Mouse (Mus musculus) testis, postnatal 14 days (tissue): Measurements from ENCODE around the gene Chil1.
A peak's percentile ranks its signal among the peaks of the same experiment; 100 is the strongest.

Experiments used
- DNase-seq: peaks from one replicate; pipeline ENCODE4 v3.0.0; 2021; ENCODE audit warnings: low spot score

Chil1 gene

DNA sequence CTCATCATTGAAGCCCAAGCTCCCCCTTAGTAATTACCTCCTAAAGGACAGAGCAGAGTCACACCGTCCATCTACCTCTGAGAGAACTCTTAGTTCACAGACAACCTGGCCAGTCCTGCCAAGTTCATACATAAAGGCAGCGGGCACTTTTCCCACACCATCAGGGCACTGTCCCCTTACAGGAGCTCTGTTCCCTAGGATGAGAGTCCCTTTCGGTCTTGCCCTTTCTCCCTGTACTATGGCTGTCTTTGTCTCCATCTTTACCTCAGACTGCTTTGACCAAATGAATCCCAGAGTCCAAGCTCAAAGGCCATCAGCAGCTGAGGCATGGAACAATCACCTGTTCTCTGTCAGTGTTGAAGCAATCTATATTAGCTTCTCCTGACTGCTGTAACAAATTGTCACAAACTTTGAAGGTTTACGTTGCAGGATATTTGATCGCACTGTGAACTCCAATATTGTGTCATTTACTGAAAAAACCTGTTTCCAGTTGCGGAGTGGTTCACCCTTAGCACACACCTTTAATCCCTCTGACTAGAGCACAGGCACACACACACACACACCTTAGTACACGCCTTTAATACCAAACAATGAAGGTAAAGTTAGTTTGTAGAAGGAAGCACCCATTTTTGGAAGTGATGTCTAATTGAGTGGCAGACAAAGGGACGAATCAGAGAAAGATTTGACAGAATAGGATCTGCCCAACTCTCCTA lies 12.8 kb upstream of the Chil1 start:
- no peak for DNase-seq

DNA sequence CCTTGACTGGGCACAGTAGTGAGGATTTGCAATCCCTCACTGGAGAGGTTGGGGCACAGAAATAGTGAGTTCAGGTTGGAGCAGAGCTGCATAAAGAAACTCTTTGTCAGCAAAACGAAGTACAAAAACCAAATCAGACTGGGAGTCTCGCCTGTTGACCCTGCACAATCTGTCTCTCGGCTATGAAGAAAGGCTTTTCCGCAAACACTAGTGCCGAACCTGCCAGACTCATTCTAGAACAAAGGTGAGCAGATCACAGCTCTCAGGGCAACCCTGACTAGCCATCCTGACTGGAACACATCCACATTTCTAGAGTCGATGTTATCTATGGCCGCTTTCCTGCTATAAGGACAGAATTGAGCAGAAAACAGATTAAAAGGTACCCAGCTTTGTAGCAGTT lies 8.9 kb upstream of the Chil1 start:
- no peak for DNase-seq

DNA sequence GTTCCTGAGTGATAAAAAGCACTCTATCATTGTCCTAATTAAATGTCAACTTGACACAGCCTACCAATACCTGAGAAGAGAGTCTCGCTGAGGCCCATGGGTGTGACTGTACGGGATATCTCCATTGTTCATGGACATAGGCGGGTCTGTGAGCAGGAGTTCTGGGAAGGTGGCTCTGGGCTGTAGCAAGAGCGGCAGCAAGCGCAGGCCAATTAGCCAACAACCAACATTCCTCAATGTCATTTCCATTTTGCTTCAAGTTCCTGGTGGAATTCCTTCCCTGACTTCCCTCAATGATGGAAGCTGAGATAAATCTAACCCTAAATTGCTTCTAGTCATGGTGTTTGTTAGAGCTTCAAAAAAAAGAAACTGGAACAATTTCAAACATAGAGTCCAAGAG lies 4.0 kb upstream of the Chil1 start:
- DNase-seq: no peak

DNA sequence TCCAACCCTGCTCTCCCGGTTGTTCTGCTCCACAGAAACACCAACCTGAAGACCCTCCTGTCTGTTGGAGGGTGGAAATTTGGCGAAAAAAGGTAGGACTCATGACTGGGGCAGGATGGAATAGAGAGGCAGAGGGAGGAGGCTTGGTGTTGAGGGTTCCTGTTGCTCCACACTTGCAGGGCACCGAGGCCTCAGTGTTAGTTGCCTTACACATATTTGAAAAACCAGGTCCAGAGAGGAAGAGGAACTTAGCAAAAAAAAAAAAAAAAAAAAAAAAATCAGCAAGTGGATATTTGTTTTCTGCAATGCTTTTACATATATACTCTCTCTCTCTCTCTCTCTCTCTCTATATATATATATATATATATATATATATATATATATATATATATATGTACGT lies 2.1 kb downstream of the Chil1 start:
- DNase-seq: no peak

DNA sequence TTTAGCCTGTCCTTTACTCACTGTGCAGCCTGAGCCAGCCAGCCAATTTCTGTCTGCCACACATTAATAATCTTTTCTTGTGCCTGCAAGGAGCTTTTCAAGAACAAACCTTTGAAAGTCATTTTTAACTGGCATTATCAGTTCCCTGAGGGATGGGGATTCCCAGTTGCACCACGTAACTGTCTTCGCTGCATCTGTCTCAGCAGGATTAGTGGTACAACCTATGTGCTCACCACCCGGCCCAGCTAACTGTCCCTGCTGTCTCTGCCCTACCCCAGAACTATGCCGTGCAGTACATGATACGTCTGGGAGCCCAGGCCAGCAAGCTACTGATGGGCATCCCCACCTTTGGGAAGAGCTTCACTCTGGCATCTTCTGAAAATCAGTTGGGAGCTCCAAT lies 6.2 kb downstream of the Chil1 start:
- no peak for DNase-seq

DNA sequence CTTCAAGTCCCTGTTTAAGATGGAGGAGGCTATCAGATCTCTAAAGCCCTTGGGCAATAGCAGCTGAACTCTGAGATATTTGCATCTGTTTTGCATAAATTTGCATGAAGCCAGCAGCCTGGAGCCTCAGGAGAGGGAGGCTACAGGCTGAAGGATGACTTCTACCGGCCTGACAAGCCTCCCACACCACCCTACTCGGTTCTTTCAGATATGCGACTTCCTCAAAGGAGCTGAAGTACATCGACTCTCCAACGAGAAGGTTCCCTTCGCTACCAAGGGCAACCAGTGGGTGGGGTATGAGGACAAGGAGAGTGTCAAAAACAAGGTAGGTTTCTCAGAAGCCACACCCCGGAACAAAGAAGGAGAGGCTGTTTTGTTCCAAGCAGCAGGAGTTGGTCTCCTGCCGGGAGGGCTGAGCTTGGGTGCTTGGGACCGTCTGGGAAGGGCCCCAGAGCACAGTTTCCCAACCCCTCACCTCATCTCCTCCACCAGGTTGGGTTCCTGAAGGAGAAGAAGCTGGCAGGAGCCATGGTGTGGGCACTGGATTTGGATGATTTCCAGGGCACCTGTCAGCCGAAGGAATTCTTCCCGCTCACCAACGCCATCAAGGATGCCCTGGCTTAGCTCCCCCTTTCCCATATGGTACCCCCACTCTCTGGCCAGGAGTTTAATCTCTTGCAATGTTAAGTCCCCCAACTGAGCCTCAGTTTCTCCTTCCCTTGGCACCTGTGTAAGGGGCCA lies 7.2 kb downstream of the Chil1 start:
- DNase-seq: no peak

DNA sequence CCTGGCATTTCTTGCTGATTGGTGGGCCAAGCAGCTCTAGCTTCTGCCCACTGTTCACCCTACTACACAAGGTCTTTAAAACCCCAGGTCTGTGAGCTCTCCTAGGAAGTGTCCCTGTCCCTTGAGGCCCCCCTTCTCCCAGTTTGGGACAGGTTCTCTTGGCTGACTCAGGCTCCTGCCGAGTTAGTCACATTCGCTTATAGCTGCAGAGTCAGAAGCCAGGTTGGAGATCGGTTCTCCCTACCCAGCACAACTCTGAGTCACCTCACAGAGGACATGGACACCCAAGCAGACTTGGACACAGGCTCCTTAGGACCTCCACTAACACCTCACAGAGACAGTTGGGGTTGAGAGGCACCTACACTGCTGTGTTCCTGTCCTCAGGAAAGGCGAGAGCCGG lies 9.2 kb downstream of the Chil1 start:
- no peak for DNase-seq

DNA sequence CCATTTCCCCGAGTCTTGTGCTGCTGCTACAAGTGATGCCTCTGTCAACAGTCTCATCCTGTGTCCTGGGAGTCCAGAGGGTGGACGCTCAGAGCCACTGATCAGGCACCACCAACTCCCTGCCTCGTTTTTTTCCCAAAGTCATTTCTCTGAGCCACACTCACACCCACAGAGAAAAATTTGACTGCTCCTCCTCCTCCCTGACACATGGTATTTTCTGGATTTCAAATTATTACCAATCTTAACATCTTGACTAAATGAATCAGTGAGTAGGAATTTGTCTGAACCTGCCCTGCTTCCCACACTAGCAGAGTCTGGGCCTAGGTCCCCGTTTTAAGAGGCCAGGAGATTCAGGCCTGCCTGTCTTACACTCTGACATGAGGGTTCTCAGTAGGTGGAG lies 10.0 kb downstream of the Chil1 start:
- no peak for DNase-seq

DNA sequence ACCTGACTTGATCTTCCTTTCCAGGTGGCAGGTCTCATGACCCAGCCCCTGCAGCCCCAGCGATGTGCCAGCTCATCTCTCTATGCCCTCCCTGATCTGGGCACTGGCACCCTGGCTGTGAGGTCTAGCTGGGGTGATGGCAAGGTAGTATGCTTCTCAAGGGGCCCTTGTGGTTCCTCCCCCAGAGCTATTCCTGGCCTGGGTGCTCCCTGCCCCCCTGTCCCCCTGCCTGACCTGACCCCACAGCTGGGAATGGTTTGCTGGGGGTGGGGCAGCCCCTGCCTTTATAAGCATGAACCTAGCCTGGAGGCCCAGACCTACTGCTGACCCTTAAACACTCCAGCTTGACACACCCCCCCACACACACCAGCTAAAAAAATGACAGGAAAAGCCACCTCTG lies 11.2 kb downstream of the Chil1 start, which contains the start of gene Mybph:
Gene Mybph (plus strand): TSS at position 323 of the 400 bp plus-strand sequence.
- no peak for DNase-seq

DNA sequence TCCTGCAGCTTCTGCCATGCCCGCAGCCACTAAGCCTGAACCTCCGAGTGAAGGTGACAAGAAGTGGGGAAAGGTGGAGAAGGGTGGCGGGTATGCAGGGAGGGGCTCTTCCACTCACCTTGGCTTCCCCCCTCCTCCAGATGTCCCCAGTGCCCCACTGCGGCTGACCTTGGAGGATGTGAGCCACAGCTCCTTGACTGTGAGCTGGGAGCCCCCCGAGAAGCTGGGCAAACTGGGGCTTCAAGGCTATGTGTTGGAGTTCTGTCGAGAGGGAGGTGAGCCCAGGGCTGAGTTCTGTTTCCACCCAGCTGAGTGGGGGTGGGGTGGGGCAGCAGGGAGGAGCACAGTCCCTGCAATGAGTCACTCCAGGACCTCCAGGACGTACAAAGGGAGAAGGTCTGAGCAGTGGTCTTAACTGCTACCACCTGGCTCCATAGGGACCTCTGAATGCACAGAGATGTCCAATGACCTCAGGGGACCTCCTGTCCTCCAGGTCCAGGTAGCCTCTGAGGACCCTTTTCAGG lies 11.8 kb downstream of the Chil1 start:
- DNase-seq: no peak

DNA sequence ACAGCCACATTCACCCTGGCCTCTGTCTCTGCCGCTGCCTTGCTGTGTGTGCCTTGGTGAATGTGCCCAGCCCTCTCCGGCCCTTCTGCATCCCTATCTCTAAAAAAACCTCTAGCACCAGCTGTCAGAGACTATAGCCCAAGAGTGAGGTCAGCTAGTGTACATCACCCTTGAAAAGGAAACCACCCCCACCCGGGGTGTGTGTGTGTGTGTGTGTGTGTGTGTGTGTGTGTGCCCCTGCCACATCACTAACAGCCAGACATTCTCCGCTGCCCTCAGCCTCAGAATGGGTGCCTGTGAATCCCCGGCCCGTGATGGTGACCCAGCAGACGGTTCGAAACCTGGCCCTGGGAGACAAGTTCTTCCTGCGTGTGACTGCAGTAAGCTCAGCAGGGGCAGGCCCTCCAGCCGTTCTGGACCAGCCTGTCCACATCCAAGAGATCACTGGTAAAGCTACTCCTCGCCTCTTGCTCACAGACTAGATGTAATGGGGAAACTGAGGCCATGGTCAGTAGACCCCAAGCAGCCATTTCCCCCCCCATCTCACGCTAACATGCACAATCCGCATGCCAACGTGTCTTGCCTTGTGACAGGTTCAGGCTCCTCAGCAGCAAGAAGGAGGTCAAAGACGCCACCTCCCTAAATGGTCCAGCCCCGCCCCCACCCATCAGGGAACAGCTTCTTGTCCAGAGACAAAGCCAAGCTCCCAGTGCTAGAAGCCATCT lies 12.5 kb downstream of the Chil1 start:
- DNase-seq: no peak

DNA sequence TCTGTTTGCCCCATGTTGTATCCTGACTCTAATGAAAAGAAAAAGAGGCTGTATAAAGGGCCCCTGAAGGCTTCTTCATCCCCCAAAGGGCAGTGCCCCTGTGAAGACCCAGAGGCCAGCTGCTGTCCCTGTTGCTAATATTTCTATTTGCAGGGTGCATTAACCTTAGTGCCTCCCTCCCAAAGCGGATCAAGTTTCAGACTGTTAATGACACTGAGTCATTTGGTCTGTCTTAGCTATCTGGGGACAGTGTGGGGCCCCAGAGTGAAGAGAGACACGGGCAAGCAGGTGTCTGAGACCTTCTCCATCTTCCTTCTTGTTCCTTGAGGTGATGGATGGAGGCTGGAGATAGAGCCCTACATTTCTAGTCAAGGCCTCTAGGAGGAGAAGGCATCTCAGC lies 13.1 kb downstream of the Chil1 start:
- DNase-seq: no peak

DNA sequence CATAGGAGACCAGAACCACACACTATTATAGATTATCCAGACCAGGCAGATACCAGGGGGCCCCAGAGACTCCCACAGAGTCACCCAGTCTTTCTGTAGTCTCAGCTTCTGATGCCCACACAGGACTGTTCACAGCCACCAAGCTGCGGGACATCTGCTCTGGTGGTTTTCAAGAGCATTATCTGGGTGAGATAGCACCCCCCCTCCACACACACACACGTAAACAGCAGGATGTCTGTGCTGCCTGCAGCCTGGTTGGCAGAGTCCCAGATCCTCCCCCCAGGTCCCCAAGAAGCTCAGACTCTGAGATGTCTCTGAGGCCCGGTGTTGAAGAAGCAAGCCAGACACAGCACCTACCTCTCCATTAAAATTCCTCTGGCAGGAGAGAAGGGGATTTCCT lies 13.6 kb downstream of the Chil1 start:
- peak; percentile 33 for DNase-seq

DNA sequence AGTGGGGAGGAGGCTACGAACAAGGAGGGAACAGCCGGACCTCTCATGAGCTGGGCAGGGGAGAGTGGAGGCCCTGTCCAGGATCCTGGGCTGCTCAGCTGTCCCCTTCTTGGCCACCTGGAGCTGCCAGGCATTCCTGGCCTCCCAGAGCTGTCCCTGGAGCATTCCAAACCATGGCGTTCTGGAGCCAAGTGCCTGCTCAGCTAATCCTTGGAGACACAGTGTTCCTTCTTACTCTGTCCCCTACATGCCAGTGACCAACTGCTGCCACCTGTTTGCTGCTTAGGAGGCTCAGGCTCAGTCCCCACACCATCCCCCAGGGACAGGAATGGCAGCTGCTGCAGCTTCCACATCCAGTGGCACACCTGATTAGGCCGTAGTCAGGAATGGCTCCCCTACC lies 14.0 kb downstream of the Chil1 start:
- peak; percentile 53 for DNase-seq

DNA sequence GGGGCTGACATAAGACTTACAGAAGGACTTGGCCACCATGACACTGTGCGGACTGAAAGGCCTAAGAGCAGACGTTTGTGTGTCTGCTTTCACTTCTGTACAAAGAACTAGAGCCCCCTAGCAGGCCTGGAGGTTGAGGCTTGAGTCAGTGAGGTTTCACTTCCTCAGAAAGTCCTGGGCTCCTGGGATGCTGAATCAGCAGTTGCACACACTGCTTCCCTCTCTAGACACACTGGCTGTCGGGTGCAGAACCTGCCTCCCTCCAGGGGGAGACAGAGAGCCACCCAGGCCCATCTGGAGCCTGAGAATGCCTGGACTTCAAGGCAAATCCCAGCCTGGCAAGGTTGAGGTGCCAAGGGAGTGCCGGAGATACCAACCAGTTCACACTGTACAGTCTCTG lies 14.4 kb downstream of the Chil1 start:
- peak; percentile 66 for DNase-seq

DNA sequence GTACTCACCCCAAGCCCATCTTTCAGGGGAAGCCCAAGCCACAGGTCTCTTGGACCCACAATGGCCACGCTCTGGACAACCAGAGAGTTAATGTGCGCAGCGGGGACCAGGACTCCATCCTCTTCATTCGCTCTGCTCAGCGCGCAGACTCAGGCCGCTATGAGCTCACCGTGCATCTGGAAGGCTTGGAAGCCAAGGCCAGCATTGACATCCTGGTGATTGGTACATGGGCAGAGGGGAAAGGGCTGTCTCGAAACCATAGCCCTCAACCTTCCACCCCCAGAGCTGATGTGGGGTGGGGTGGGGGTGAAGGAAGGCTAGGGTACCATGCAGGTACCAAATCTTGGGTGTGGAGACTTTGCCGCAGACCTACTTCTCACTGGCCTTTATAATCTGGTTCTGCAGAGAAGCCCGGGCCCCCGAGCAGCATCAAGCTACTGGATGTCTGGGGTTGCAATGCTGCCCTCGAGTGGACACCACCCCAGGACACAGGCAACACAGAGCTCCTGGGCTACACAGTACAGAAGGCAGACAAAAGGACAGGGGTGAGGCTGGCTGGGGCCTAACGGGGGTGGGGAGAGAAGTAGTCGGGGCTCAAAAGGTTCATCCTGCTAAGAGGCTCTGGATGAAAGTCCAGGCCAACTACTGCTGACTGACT lies 15.5 kb downstream of the Chil1 start:
- no peak for DNase-seq

DNA sequence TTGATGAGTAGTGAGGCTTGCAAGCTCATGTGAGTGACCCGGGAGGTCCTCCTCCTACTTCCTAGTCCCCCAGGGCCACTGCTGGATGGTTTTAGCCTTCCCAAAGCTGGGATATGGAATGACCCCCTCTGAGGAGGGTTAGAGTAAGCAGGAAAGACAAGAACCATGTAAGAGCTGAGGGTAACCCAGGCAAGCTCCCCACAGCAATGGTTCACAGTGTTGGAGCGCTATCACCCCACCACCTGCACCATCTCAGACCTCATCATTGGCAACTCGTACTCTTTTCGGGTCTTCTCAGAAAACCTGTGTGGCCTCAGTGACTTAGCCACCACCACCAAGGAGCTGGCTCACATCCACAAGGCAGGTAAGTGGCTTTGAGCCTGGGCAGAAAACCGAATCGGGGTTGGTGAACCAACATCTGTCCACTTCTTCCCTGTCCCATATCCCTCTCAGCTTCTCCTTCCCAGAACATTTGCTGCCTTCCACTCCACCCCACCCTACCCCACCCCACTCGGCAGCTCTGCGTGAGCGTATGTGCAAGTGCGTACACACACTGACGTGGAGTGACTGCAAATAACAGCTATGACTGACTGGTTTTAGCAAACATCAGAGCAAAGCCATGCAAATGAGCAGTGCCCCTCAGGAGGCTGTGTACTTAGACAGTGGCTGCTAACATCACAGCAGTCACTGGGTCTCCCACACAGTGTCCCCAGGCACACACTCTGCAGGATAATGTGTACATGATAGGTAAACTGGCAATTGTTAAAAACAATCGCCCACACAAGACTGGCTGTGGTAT lies 16.4 kb downstream of the Chil1 start:
- DNase-seq: no peak

DNA sequence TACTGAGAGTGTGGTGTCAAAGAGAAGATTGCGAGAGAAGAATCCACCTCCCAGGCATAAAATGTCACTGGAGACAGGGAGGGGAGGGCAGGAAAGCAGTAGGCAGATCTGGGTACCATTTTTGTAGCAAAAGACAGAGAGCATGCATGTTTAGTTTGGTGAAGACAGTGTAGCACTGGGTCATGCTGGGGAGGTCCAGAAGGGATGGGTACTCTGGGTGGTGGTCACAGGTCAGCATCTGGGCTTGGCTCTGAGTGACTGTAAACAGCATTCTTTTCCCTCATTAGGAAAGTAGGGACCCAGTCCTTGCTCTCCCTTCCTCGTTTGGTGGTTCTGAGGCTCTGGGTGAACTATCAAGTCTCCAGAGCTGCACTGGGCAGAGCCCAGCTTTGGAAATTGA lies 18.5 kb downstream of the Chil1 start:
- no peak for DNase-seq

DNA sequence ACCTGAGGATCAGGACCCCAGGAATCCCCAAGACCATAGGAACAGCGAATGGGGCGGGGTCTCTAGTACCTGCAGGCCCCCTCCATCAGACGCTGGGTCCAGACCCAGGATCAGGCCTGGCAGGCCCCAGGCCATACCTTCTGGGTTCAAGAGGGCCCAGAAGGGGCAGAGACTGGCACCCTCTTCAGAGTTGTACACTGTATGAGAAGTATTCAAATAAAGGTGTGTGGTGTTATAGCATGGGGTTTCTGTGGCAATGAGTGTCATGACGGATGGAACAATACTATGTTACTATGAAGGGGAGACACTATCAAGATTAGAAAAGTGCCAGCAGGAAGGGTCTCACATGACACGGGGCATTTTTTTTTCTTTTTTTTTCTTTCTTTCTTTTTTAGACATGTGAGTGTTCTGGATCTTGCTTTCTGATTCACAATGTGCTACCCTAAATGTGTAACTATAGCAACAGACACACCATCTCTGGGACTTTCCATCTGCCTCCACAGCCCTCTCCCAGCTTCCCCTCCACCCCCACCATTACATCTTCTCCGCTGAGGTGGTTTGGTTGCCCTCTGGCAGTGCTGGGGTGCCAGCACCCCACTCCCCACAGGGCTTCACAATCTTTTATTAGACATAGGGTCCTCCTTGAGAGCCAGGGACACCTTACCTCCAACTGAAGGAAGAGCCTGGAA lies 19.2 kb downstream of the Chil1 start:
- DNase-seq: no peak

DNA sequence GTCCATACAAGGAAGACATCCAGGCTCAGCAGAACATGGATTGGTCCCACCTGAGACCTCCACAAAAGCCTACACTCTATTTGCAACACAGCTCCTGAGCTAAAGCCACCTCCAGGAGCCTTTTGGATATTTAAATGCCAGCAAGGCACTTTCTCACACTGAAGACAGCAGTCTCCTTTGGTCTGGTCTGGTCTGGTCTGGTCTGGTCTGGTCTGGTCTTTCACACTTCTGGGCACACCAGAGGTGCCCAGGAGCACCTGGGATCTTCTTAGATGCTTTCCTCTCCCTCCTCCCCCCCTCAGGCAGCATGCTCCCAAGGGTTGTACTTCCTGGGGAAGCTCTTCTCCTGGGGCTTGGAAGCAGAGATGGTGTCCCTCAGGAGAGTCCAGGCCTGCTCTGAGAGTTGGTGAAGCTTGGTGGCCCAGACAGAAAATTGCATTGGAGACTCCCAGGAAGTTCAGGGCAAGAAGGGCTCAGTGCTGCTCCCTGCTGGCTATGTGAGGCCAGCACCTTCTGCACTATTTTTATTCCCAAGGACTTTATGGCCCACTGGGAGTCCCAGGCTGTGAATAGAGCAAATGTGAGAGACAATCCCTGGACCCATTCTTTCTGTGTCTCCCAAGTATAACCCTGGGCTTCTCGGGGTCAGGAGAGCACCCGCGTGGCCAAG lies 19.9 kb downstream of the Chil1 start:
- no peak for DNase-seq
